Mouse (Mus musculus) megakaryocyte, embryonic 14.5 days (primary cell): ENCODE results near the gene Gmcl1.

ENCODE experiments used
- FLI1 ChIP-seq: IDR thresholded peaks from 2 replicates; pipeline ENCODE4 v1.6.1; 2012; ENCODE audit warnings: low read length, inconsistent platforms, mixed read lengths
- GATA1 ChIP-seq: IDR thresholded peaks from 3 replicates; pipeline ENCODE4 v1.6.1; 2012; ENCODE audit warnings: mixed read lengths, low read length, inconsistent platforms, borderline replicate concordance

GRCm38 (mm10) chr6:86678341-86678740 lies 54.8 kb downstream of the Gmcl1 start:
- TF ChIP-seq FLI1 (no peak), GATA1 (no peak)
